Mouse (Mus musculus): ENCODE measurements around the gene Dpm3. TPM values are rescaled to one million over a fixed set of nuclear protein-coding genes. Genes with fewer than 3 reads are reported as not detected.

The Dpm3 gene
- polyA plus RNA-seq, 1 experiment from 2014 or later, result 77.5 TPM

- Histone ChIP-seq H3K27me3 (replicated peaks) (peaks cover 4% of the 10 kb centered on the region; the same call in 1 of the 2 replicates), H3K4me2 (no peak overlapping the region), H3K4me3 (no peak overlapping the region), H3K4me1 (no peaks in the 10 kb centered on the region; the same call in 1 of the 2 replicates), H3K9ac (no peak overlapping the region), H3K27ac (replicated peaks) (no peak overlapping the region), H3K36me3 (no peaks in the 10 kb centered on the region), H3K9me3 (no peaks in the 10 kb centered on the region)
- WGBS, result 64% methylated on average over 11 of the region's 11 CpGs
- ATAC-seq (ENCODE audit: extremely low read depth, insufficient number of reproducible peaks, low FRiP score, low TSS enrichment), result no peak
Observed at GRCm38 (mm10) chr3:89296761-89297396, 37.7 kb downstream of the Dpm3 start.

- no peaks in the 10 kb centered on the region for H3K36me3 ChIP-seq
- no peak overlapping the region for H3K27ac ChIP-seq (replicated peaks)
- H3K27me3 ChIP-seq (replicated peaks), result peaks cover 8% of the 10 kb centered on the region; the same call in 1 of the 2 replicates
- ATAC-seq (ENCODE audit: extremely low read depth, insufficient number of reproducible peaks, low FRiP score, low TSS enrichment), result no peak
- WGBS, result 75% methylated on average over 6 of the region's 6 CpGs
- 0 out of 2 replicates have a peak overlapping the region, but pooled peaks have one; percentile 40 for H3K4me3 ChIP-seq
- no peaks in the 10 kb centered on the region; the same call in 1 of the 2 replicates for H3K4me1 ChIP-seq
- H3K9me3 ChIP-seq, result no peaks in the 10 kb centered on the region
- H3K9ac ChIP-seq, result no peak overlapping the region
- H3K4me2 ChIP-seq, result peak overlapping the region; percentile 70; the same call in 1 of the 2 replicates
Observed at GRCm38 (mm10) chr3:89298908-89299307, 39.8 kb downstream of the Dpm3 start.

DNA sequence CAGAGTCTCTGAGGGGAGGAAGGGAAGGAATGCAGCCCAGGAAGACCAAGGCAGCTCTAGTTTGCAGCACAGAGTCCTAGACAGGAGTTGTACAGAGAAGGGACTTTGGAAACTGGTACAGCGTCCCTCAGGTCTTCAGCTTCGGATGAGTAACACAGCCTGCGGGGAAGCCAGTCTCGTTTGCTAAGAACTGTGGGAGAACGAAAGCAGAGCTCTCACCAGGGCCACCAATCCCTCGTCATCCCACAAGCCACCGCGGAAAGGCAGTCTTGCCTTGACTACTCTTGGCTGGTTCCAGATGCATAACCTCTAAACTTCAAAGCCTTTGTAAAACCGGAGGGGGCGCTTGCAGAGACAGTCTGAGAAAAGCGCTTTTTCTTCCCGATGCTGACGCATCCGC lies 40.3 kb downstream of the Dpm3 start:
- Histone ChIP-seq H3K36me3 (no peaks in the 10 kb centered on the region), H3K9ac (peak overlapping the region; percentile 69), H3K27me3 (replicated peaks) (peaks cover 8% of the 10 kb centered on the region; the same call in 1 of the 2 replicates), H3K4me1 (no peaks in the 10 kb centered on the region; the same call in 1 of the 2 replicates), H3K4me2 (peak overlapping the region; percentile 70), H3K4me3 (peak overlapping the region; percentile 40), H3K9me3 (no peaks in the 10 kb centered on the region), H3K27ac (replicated peaks) (no peak overlapping the region)
- WGBS, result 4% methylated on average over 14 of the region's 14 CpGs
- no peak for ATAC-seq (ENCODE audit: extremely low read depth, insufficient number of reproducible peaks, low FRiP score, low TSS enrichment)

DNA sequence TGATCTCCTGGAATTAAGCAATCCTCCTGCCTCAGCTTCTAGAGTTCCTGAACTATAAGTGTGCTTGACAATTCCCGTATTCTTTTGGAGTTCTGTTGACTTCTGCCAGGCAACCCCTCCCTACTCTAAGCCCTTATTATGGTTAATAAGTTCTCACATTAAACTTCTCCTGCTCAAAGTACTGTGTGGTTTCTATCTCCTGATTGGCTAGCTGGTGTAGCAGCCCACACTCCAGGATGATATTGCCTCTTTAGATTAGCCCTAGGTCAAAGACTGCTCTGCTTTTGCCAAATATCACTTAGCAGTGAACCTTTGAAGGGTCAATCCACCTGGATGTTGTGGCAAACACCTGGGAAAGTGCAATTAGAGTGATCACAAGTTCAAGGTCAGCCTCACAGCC lies 40.9 kb downstream of the Dpm3 start:
- Histone ChIP-seq H3K9me3 (no peaks in the 10 kb centered on the region), H3K4me3 (peak overlapping the region; percentile 40), H3K4me2 (peak overlapping the region; percentile 70), H3K27me3 (replicated peaks) (peaks cover 8% of the 10 kb centered on the region; the same call in 1 of the 2 replicates), H3K27ac (replicated peaks) (no peak overlapping the region), H3K9ac (peak overlapping the region; percentile 69), H3K36me3 (no peaks in the 10 kb centered on the region), H3K4me1 (no peaks in the 10 kb centered on the region; the same call in 1 of the 2 replicates)
- no peak for ATAC-seq (ENCODE audit: extremely low read depth, insufficient number of reproducible peaks, low FRiP score, low TSS enrichment)
- 48% methylated on average over 1 of the region's 1 CpGs for WGBS

GRCm38 (mm10) chr3:89300514-89300913 lies 41.4 kb downstream of the Dpm3 start:
- Histone ChIP-seq H3K27ac (replicated peaks) (no peak overlapping the region), H3K9me3 (no peaks in the 10 kb centered on the region), H3K27me3 (replicated peaks) (peaks cover 8% of the 10 kb centered on the region; the same call in 1 of the 2 replicates), H3K4me3 (no peak overlapping the region), H3K4me2 (no peak overlapping the region), H3K9ac (0 out of 2 replicates have a peak overlapping the region, but pooled peaks have one; percentile 3), H3K36me3 (no peaks in the 10 kb centered on the region), H3K4me1 (no peaks in the 10 kb centered on the region; the same call in 1 of the 2 replicates)
- WGBS, result 66% methylated on average over 2 of the region's 2 CpGs
- no peak for ATAC-seq (ENCODE audit: extremely low read depth, insufficient number of reproducible peaks, low FRiP score, low TSS enrichment)

- H3K4me2 ChIP-seq, result no peak overlapping the region
- H3K9me3 ChIP-seq, result no peaks in the 10 kb centered on the region
- 56% methylated on average over 6 of the region's 6 CpGs for WGBS
- H3K36me3 ChIP-seq, result no peaks in the 10 kb centered on the region
- peaks cover 8% of the 10 kb centered on the region; the same call in 1 of the 2 replicates for H3K27me3 ChIP-seq (replicated peaks)
- no peak overlapping the region for H3K4me3 ChIP-seq
- H3K27ac ChIP-seq (replicated peaks), result no peak overlapping the region
- ATAC-seq (ENCODE audit: extremely low read depth, insufficient number of reproducible peaks, low FRiP score, low TSS enrichment), result no peak
- H3K4me1 ChIP-seq, result no peaks in the 10 kb centered on the region; the same call in 1 of the 2 replicates
- H3K9ac ChIP-seq, result no peak overlapping the region
Observed at GRCm38 (mm10) chr3:89304440-89304839, 45.3 kb downstream of the Dpm3 start.

DNA sequence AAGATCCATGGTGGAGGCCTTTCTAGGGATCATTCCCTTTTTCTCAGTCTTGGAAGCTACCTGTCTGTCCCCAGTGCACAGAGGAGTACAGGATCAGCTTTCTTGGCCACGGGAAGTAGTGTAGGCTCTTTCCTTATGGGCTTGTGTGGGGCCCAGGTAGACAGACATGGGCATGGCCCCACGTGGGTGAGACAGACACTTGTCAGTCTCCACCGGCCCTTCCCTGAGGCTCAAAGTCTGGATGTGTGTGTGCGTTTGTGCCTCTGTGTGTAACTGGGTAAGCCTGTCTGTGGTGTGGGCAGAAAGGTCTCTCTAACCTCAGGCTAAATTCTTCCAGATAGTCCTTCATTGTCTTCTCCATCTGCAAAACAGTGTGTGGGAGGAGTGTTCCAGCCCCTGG lies 45.9 kb downstream of the Dpm3 start:
- H3K9me3 ChIP-seq, result no peaks in the 10 kb centered on the region
- ATAC-seq (ENCODE audit: extremely low read depth, insufficient number of reproducible peaks, low FRiP score, low TSS enrichment), result no peak
- H3K4me3 ChIP-seq, result no peak overlapping the region
- no peak overlapping the region for H3K4me2 ChIP-seq
- H3K9ac ChIP-seq, result no peak overlapping the region
- H3K36me3 ChIP-seq, result no peaks in the 10 kb centered on the region
- H3K27me3 ChIP-seq (replicated peaks), result peaks cover 7% of the 10 kb centered on the region; the same call in 1 of the 2 replicates
- 71% methylated on average over 4 of the region's 4 CpGs for WGBS
- no peaks in the 10 kb centered on the region; the same call in 1 of the 2 replicates for H3K4me1 ChIP-seq
- H3K27ac ChIP-seq (replicated peaks), result no peak overlapping the region

- Histone ChIP-seq H3K9ac (no peak overlapping the region), H3K9me3 (no peaks in the 10 kb centered on the region), H3K4me3 (no peak overlapping the region), H3K4me1 (no peaks in the 10 kb centered on the region), H3K27me3 (replicated peaks) (peaks cover 4% of the 10 kb centered on the region; the same call in 1 of the 2 replicates), H3K4me2 (no peak overlapping the region), H3K36me3 (no peaks in the 10 kb centered on the region), H3K27ac (replicated peaks) (no peak overlapping the region)
- 73% methylated on average over 8 of the region's 8 CpGs for WGBS
- no peak for ATAC-seq (ENCODE audit: extremely low read depth, insufficient number of reproducible peaks, low FRiP score, low TSS enrichment)
Observed at GRCm38 (mm10) chr3:89305551-89306325, 46.6 kb downstream of the Dpm3 start.

GRCm38 (mm10) chr3:89308089-89308488 lies 48.9 kb downstream of the Dpm3 start:
- ATAC-seq (ENCODE audit: extremely low read depth, insufficient number of reproducible peaks, low FRiP score, low TSS enrichment), result no peak
- Histone ChIP-seq H3K9ac (peak overlapping the region; percentile 34; the same call in 1 of the 2 replicates), H3K4me2 (no peak overlapping the region), H3K36me3 (no peaks in the 10 kb centered on the region), H3K9me3 (no peaks in the 10 kb centered on the region; the same call in 1 of the 2 replicates), H3K4me3 (no peak overlapping the region), H3K27me3 (replicated peaks) (no peaks in the 10 kb centered on the region), H3K27ac (replicated peaks) (no peak overlapping the region), H3K4me1 (no peaks in the 10 kb centered on the region)
- WGBS, result 2% methylated on average over 9 of the region's 9 CpGs

DNA sequence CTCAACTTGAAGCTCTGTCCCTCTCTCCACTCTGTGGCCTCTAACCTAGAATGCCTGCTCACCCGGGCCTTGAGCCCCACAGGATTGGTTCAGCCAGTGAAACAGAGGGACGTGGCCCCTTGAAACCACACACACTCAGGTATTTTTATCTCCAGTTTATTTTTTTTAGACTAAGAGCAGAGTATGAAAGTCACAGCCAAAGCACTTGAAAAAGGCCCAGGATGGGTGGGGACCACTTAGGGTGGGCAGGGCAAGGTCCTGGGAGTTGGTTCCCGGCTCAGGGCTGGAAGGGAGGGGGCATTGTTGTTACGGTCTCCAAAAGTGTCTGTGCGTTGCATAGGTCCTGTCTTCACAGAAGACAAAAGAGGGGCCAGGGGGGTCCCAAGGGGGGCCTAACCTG lies 55.2 kb downstream of the Dpm3 start:
- H3K36me3 ChIP-seq, result no peaks in the 10 kb centered on the region
- no peaks in the 10 kb centered on the region; the same call in 1 of the 2 replicates for H3K9me3 ChIP-seq
- no peak for ATAC-seq (ENCODE audit: extremely low read depth, insufficient number of reproducible peaks, low FRiP score, low TSS enrichment)
- H3K4me1 ChIP-seq, result peaks cover 32% of the 10 kb centered on the region
- H3K27ac ChIP-seq (replicated peaks), result 0 out of 2 replicates have a peak overlapping the region, but pooled peaks have one; percentile 0
- no peak overlapping the region for H3K4me2 ChIP-seq
- no peak overlapping the region; the same call in 1 of the 2 replicates for H3K9ac ChIP-seq
- H3K27me3 ChIP-seq (replicated peaks), result peaks cover 34% of the 10 kb centered on the region
- H3K4me3 ChIP-seq, result no peak overlapping the region
- 43% methylated on average over 5 of the region's 5 CpGs for WGBS

GRCm38 (mm10) chr3:89314791-89315190 lies 55.6 kb downstream of the Dpm3 start:
- Histone ChIP-seq H3K36me3 (no peaks in the 10 kb centered on the region), H3K4me1 (peaks cover 37% of the 10 kb centered on the region), H3K27ac (replicated peaks) (no peak overlapping the region), H3K27me3 (replicated peaks) (peaks cover 39% of the 10 kb centered on the region), H3K9me3 (no peaks in the 10 kb centered on the region; the same call in 1 of the 2 replicates), H3K4me3 (peak overlapping the region; percentile 45; the same call in 1 of the 2 replicates), H3K9ac (peak overlapping the region; percentile 71), H3K4me2 (peak overlapping the region; percentile 69)
- WGBS, result 36% methylated on average over 2 of the region's 2 CpGs
- no peak for ATAC-seq (ENCODE audit: extremely low read depth, insufficient number of reproducible peaks, low FRiP score, low TSS enrichment)
